Mouse (Mus musculus) hindbrain, postnatal 0 days (tissue): ENCODE data around the gene Ecel1. TPM values are rescaled to one million over a fixed set of nuclear protein-coding genes. Genes with fewer than 3 reads are reported as not detected.
A peak's percentile ranks its signal among the peaks of the same experiment; 100 is the strongest.

Experiments used
- ATAC-seq: fragments of 200-750 bp; cut with Nextera tagmentation; 2 replicates; pipeline ENCODE4 v1.8.0; 2017; ENCODE audit warnings: mild to moderate bottlenecking, moderate TSS enrichment, moderate library complexity
- DNase-seq: peaks from one replicate; pipeline ENCODE4 v3.0.0-alpha.2; 2015; ENCODE audit warnings: low spot score
- H3K27ac ChIP-seq: fragments of 300-500 bp; sonication (generic); 2 replicates; pipeline ENCODE4 v1.5.1; 2014; ENCODE audit warnings: mild to moderate bottlenecking
- H3K27me3 ChIP-seq: fragments of 300-500 bp; sonication (generic); 2 replicates; pipeline ENCODE4 v1.6.1; 2014; ENCODE audit warnings: low read length, mixed read lengths; ENCODE audit not compliant: insufficient read depth
- H3K36me3 ChIP-seq: fragments of 300-500 bp; sonication (generic); 2 replicates; pipeline ENCODE4 v1.6.1; 2014; ENCODE audit warnings: low read length, mixed read lengths; ENCODE audit not compliant: insufficient read depth
- H3K4me1 ChIP-seq: fragments of 300-500 bp; sonication (generic); 2 replicates; pipeline ENCODE4 v1.6.1; 2014; ENCODE audit warnings: antibody characterized with exemption, low read length, mixed read lengths; ENCODE audit not compliant: insufficient read depth
- H3K4me2 ChIP-seq: fragments of 300-500 bp; sonication (generic); 2 replicates; pipeline ENCODE4 v1.6.1; 2014; ENCODE audit warnings: low read depth, mild to moderate bottlenecking, low read length, moderate library complexity, mixed read lengths
- H3K4me3 ChIP-seq: fragments of 300-500 bp; sonication (generic); 2 replicates; pipeline ENCODE4 v1.5.1; 2014; ENCODE audit warnings: low read length
- H3K9ac ChIP-seq: fragments of 300-500 bp; sonication (generic); replicated peaks from 2 replicates; pipeline ENCODE4 v1.6.1; 2014; ENCODE audit warnings: mild to moderate bottlenecking, low read length, moderate library complexity, mixed read lengths
- H3K9me3 ChIP-seq: fragments of 300-500 bp; sonication (generic); 2 replicates; pipeline ENCODE4 v1.6.1; 2016; ENCODE audit warnings: low read length, mixed read lengths
- CTCF ChIP-seq: IDR thresholded peaks from 2 replicates; pipeline ENCODE4 v1.5.1; 2016; ENCODE audit warnings: antibody characterized with exemption, control low read depth, low read depth
- WGBS: fragments of 180-500 bp; shearing (Covaris S2); extraction: QIAGEN DNeasy Blood & Tissue Kit; methylation state at CpG from one replicate; pipeline ENCODE4 v1.1.7; 2014; 5-methylcytosine and 5-hydroxymethylcytosine counted together
- polyA plus RNA-seq: library from polyadenylated mRNA; unstranded; fragments of >200 nt; fragmentation: Nextera tagmentation; extraction: Ambion mirVana; gene quantifications from 2 replicates; pipeline ENCODE4 v1.2.1, GENCODE M21; 2015
- total RNA-seq: library from RNA; depleted of rRNA; stranded (reverse); fragments of >200 nt; gene quantifications from 2 replicates; pipeline ENCODE4 v1.2.3, GENCODE M21; 2014

Ecel1 gene
- total and polyA plus RNA-seq, 2 experiments from 2014 or later, result 35.6 to 45.6 TPM

DNA sequence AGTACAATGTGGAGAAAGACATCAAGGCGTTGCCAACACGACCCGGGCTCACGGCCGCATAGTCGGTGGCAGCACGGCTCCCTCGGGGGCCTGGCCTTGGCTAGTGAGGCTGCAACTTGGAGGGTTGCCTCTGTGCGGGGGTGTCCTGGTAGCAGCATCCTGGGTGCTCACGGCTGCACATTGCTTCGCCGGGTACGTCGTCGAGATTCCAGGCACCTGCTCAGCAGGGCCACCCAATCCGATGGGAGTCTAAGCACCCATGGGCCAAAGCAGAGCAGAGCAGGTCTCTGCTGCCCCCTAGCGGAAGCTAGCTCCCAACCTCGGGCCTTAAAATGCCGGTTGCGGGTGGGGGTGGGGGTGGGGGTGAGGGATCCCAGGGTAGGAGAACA lies 28.4 kb upstream of the Ecel1 start:
- Histone ChIP-seq H3K4me3 (no peak overlapping the region), H3K9ac (no peak overlapping the region), H3K4me1 (no peaks in the 10 kb centered on the region), H3K4me2 (peak overlapping the region; percentile 34), H3K27me3 (peaks cover 25% of the 10 kb centered on the region; the same call in 1 of the 2 replicates), H3K9me3 (no peaks in the 10 kb centered on the region), H3K27ac (no peak overlapping the region), H3K36me3 (no peaks in the 10 kb centered on the region)
- 10% methylated on average over 20 of the region's 20 CpGs for WGBS
- peak; percentile 46 for ATAC-seq
- TF ChIP-seq CTCF, result peak; percentile 75
- peak; percentile 81 for DNase-seq

DNA sequence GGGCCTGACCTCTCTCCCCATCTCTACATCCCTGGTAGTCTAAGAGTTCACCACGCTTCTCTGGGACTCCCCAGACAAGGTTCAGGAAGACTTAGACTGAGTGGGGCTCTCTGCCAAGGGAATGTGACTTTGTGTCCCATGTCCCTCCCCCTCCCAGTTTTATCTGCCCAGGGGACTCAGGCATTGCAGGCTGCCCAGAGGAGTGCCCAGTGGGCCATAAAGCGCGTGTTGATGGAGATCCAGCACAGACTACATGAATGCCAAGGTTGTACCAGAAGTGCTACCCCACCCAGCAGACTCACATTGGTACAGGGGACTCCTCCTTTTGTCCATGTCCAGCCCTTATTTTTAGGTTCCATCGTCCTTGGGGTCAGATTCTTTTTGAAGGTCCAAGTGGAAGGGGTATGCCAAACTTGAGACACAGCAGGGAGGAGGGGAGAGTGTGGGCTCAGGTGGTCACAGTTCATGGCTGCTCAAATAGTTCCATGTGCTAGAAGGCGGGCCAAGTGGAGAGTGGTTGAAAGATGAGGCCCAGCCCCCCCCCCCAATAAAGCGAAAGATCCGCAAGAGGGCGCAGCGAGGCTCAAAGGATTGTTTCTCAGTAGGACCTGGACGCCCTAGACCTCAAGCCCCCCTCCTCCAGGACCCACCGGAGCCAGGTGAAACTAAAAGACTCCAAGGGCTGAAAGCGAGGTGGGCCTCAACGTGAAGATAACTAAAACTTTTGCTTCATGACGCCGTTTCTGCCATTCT lies 27.9 kb upstream of the Ecel1 start:
- peaks cover 25% of the 10 kb centered on the region; the same call in 1 of the 2 replicates for H3K27me3 ChIP-seq

DNA sequence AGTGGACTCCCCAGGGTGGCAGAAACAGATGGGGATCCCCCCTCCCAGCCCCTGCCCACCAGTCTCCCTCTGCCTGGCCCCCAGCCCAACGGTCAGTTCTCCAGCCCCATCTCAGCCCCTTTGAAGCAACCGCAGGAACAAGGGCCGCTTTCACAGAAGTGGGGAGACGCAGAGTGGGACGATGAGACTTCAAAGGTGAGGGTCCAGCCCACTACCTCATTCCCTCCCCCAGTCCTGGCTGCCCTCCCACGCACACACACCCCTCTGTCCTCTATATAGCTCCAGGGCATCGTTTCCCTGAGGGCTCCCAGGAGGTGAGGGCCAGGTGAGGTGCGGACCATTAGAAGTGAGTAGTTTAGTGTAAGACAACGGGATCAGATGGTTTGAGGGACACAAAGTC lies 26.7 kb upstream of the Ecel1 start, which contains the start of gene Prss56:
Prss56 (plus strand) TSS at position 301 of the 400 bp plus-strand sequence.
- ATAC-seq (no peak), DNase-seq (no peak)
- WGBS, result 62% methylated on average over 9 of the region's 9 CpGs
- TF ChIP-seq CTCF, result no peak
- Histone ChIP-seq H3K27me3 (peaks cover 16% of the 10 kb centered on the region; the same call in 1 of the 2 replicates), H3K9me3 (no peaks in the 10 kb centered on the region), H3K36me3 (no peaks in the 10 kb centered on the region), H3K4me2 (no peak within 1 kb of the TSS), H3K27ac (no peak within 1 kb of the TSS), H3K4me1 (no peaks in the 10 kb centered on the region), H3K4me3 (no peak within 1 kb of the TSS), H3K9ac (no peak within 1 kb of the TSS)

More for the DNA sequence above, 27.9 kb upstream of the Ecel1 start:
- 0 out of 2 replicates have a peak, but pooled peaks have one; percentile 3 for ATAC-seq
- no peaks in the 10 kb centered on the region for H3K36me3 ChIP-seq
- WGBS, result 35% methylated on average over 15 of the region's 15 CpGs
- DNase-seq, result peak; percentile 45
- no peak overlapping the region for H3K27ac ChIP-seq
- no peak; the same call in 1 of the 2 replicates for TF ChIP-seq CTCF
- H3K9me3 ChIP-seq, result no peaks in the 10 kb centered on the region
- no peak overlapping the region for H3K4me3 ChIP-seq
- no peaks in the 10 kb centered on the region for H3K4me1 ChIP-seq
- no peak overlapping the region for H3K9ac ChIP-seq
- H3K4me2 ChIP-seq, result peak overlapping the region; percentile 34

GRCm38 (mm10) chr1:87180896-87181295 lies 24.6 kb upstream of the Ecel1 start:
- Histone ChIP-seq H3K4me3 (no peak overlapping the region), H3K4me1 (peaks cover 2% of the 10 kb centered on the region), H3K9ac (no peak overlapping the region), H3K4me2 (no peak overlapping the region), H3K9me3 (no peaks in the 10 kb centered on the region), H3K36me3 (no peaks in the 10 kb centered on the region), H3K27me3 (peaks cover 9% of the 10 kb centered on the region; the same call in 1 of the 2 replicates), H3K27ac (no peak overlapping the region)
- 63% methylated on average over 5 of the region's 5 CpGs for WGBS
- TF ChIP-seq CTCF, result no peak
- ATAC-seq (no peak), DNase-seq (no peak)

DNA sequence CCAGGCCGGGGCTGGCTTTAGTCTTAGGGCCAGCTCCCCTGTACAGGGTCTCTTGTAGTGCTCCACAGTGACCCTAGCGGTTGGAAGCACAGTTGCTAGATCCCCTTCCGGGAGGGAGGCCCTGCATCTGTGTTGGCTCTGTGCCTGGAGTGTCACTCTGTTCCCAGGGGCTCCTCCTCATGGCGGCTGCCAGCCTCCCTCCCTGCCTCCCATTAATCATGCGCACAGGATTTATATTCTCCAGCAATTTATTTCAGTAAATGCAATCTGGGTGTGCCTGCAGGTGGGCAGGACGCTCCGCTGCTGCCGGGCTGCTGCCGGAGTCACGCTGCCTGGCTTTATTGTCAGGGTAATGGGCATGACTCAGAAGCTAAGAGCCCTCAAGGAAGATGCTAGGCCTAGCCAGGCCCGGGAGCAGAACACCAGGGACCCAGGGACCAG lies 19.6 kb upstream of the Ecel1 start:
- Histone ChIP-seq H3K27ac (no peak overlapping the region), H3K4me2 (no peak overlapping the region)
- 8% methylated on average over 11 of the region's 11 CpGs for WGBS

DNA sequence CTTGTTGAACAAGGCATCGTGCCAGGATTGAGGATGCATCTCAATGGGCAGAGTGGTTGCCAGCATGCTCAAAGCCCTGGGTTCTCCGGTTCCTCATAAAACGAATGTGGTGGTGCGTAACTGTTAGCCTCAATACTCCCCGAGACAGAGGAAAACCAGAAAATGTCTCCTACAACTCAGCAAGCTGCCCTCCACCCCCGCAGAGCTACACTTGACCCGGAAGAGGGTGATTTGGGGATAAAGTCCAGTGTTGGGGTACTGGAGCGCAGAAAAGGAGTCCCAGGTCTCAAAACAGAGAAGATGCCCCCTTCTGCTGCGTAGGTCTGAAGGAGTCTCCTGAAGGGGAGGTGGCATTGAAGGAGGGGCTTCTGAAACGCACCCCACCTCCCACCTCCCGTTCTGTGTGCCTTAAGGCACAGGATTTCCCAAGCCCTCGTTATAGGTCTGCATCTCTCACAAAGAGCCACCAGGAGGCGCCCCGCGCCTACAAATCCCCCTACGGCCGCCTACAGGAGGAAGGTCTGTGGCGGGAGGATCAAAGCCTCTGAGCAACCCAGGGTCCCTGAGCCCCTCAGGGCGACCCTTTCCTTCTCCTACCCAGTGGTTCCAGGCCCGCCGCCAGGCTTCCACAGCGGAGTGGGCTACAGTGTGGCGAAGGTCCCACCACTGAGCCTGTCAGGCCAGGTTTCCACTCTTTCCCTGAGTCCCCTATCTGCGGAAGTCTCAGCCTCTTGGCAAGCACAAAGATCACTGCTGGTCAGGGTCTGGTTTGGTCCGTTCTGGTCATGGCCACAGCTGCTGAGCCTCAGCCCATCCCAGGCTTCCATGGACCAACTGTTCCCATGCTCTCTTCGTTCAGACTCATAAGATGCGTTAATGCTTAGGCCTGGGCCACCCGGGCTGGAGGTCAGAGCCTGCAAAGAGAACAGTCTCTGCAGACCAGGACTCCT lies 18.0 kb upstream of the Ecel1 start:
- H3K9me3 ChIP-seq, result no peaks in the 10 kb centered on the region
- 0 out of 2 replicates have a peak, but pooled peaks cover 4% of the 10 kb centered on the region for H3K27me3 ChIP-seq
- H3K4me1 ChIP-seq, result peaks cover 5% of the 10 kb centered on the region
- H3K27ac ChIP-seq, result no peak overlapping the region
- peak; percentile 72 for TF ChIP-seq CTCF
- H3K9ac ChIP-seq, result no peak overlapping the region
- 24% methylated on average over 28 of the region's 28 CpGs for WGBS
- ATAC-seq, result peak; percentile 36; the same call in 1 of the 2 replicates
- peak; percentile 81 for DNase-seq
- H3K4me3 ChIP-seq, result no peak overlapping the region
- 0 out of 2 replicates have a peak overlapping the region, but pooled peaks have one; percentile 16 for H3K4me2 ChIP-seq
- H3K36me3 ChIP-seq, result no peaks in the 10 kb centered on the region

More for the DNA sequence above, 19.6 kb upstream of the Ecel1 start:
- no peak overlapping the region for H3K9ac ChIP-seq
- H3K4me1 ChIP-seq, result peaks cover 5% of the 10 kb centered on the region
- peak; percentile 67 for TF ChIP-seq CTCF
- no peak overlapping the region for H3K4me3 ChIP-seq
- peak; percentile 76 for ATAC-seq
- no peaks in the 10 kb centered on the region for H3K36me3 ChIP-seq
- 0 out of 2 replicates have a peak, but pooled peaks cover 4% of the 10 kb centered on the region for H3K27me3 ChIP-seq
- H3K9me3 ChIP-seq, result no peaks in the 10 kb centered on the region
- peak; percentile 87 for DNase-seq
